Mouse (Mus musculus): Measurements from ENCODE around the gene Doc2g.

DNA sequence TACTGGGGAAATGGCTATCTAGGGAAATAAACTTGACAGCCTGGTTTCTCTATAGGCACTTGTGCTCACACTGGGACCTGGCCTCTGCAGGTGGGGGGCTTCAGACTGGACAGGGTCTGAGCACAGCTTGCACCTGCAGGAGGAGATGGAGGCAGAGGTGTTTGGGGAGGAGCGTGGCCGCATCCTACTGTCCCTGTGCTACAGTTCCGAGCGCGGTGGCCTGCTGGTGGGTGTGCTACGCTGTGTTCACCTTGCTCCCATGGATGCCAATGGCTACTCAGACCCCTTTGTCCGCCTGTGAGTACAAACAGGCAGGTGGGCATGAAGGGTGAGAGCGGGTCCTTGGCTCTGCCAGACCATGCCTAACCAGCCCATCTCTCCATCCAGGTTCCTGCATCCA is 2.9 kb downstream of the Doc2g start:
- TF ChIP-seq CTCF (IDR thresholded peaks at IDR 0.05; ENCODE audit: low read depth) (no peak), EP300 (IDR thresholded peaks at IDR 0.05; ENCODE audit: low read depth) (no peak)

Data from liver, embryonic 14.5 days (tissue).